Mouse (Mus musculus): ENCODE measurements around the gene Gm14525. TPM values are rescaled to one million over a fixed set of nuclear protein-coding genes. Genes with fewer than 3 reads are reported as not detected.
"Not testable (repeated sequence)": the region's sequence is repeated elsewhere in the genome, so short reads cannot be mapped to it uniquely, and the experiment has no call there.

The Gm14525 gene
- polyA plus RNA-seq (2016; fragmentation: Nextera tagmentation; extraction: Ambion mirVana): not detected in 2 replicates

DNA sequence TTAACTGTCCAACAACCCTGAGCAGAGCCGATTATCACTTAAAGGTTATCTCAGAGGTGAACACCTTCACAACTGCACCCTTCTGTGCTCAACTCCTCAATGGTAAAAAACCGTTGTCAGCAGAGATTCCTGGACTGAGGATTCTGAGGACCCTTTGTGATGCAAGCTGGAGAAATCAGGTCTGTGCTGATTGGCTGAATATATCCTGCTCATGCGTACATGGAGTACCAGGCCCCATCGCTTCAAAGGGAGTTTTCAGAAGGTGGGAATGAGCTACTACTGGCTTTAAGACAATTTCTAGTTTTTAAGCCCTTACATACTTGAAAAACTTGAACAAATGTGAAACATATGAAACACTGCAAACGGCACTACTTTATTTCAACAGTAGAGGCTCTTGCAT lies at the start of gene Gm14525:
Gene Gm14525, minus strand, starts transcription at position 101 of the 400 bp plus-strand sequence.
- H3K9me3 ChIP-seq; H3K4me3 ChIP-seq; H3K9ac ChIP-seq (replicated peaks); ATAC-seq (ENCODE audit: low FRiP score, low read depth); H3K27ac ChIP-seq (replicated peaks); H3K27me3 ChIP-seq; H3K4me1 ChIP-seq; H3K36me3 ChIP-seq; H3K4me2 ChIP-seq (replicated peaks): not testable (repeated sequence)
- WGBS: 85% methylated on average over 4 of the region's 5 CpGs

Other genes with a start within 250 kb of the Gm14525 start
- gene Slx, start 157.1 kb downstream of the Gm14525 start, polyA plus RNA-seq (2016; fragmentation: Nextera tagmentation; extraction: Ambion mirVana): not detected in 2 replicates
- gene Gm6121, start 233.1 kb upstream of the Gm14525 start, polyA plus RNA-seq (2016; fragmentation: Nextera tagmentation; extraction: Ambion mirVana): not detected in 2 replicates